Mouse (Mus musculus) stomach, postnatal 0 days (tissue): ENCODE results near the gene Ppp3cb. TPM values are rescaled to one million over a fixed set of nuclear protein-coding genes. Genes with fewer than 3 reads are reported as not detected.

ENCODE experiments used
- ATAC-seq: fragments of 200-750 bp; cut with Nextera tagmentation; 2 replicates; pipeline ENCODE4 v1.8.0; 2017; ENCODE audit not compliant: low FRiP score, low TSS enrichment
- DNase-seq: peaks from one replicate; pipeline ENCODE4 v3.0.0-alpha.2; 2016; ENCODE audit warnings: low spot score
- H3K27ac ChIP-seq: fragments of 300-500 bp; sonication (generic); replicated peaks from 2 replicates; pipeline ENCODE4 v1.5.1; 2014; ENCODE audit warnings: mild to moderate bottlenecking, control low read depth
- H3K27me3 ChIP-seq: fragments of 300-500 bp; sonication (generic); 2 replicates; pipeline ENCODE4 v1.6.1; 2014; ENCODE audit warnings: low read length; ENCODE audit not compliant: control insufficient read depth, insufficient read depth
- H3K36me3 ChIP-seq: fragments of 300-500 bp; sonication (generic); 2 replicates; pipeline ENCODE4 v1.6.1; 2014; ENCODE audit warnings: low read length, mixed read lengths; ENCODE audit not compliant: control insufficient read depth, insufficient read depth
- H3K4me1 ChIP-seq: fragments of 300-500 bp; sonication (generic); replicated peaks from 2 replicates; pipeline ENCODE4 v1.6.1; 2014; ENCODE audit warnings: antibody characterized with exemption; ENCODE audit not compliant: control insufficient read depth, insufficient read depth
- H3K4me2 ChIP-seq: fragments of 300-500 bp; sonication (generic); replicated peaks from 2 replicates; pipeline ENCODE4 v1.6.1; 2014; ENCODE audit warnings: low read depth, mild to moderate bottlenecking, control low read depth, moderate library complexity
- H3K4me3 ChIP-seq: fragments of 300-500 bp; sonication (generic); 2 replicates; pipeline ENCODE4 v1.5.1; 2014; ENCODE audit warnings: low read depth, low read length, control low read depth
- H3K9ac ChIP-seq: fragments of 300-500 bp; sonication (generic); 2 replicates; pipeline ENCODE4 v1.6.1; 2014; ENCODE audit warnings: mild to moderate bottlenecking, low read length, control low read depth, mixed read lengths
- H3K9me3 ChIP-seq: fragments of 300-500 bp; sonication (generic); 2 replicates; pipeline ENCODE4 v1.6.1; 2016; ENCODE audit warnings: low read length; ENCODE audit not compliant: control insufficient read depth
- CTCF ChIP-seq: IDR thresholded peaks from 2 replicates; pipeline ENCODE4 v1.5.1; 2016; ENCODE audit warnings: antibody characterized with exemption, low read depth, mild to moderate bottlenecking, moderate library complexity
- EP300 ChIP-seq: optimal IDR thresholded peaks from 2 replicates; pipeline ENCODE3; 2016; ENCODE audit warnings: antibody characterized with exemption
- WGBS: fragments of 180-500 bp; shearing (Covaris S2); extraction: QIAGEN DNeasy Blood & Tissue Kit; methylation state at CpG from one replicate; pipeline ENCODE4 v1.1.7; 2014; 5-methylcytosine and 5-hydroxymethylcytosine counted together
- polyA plus RNA-seq: library from polyadenylated mRNA; unstranded; fragments of >200 nt; fragmentation: Nextera tagmentation; extraction: Ambion mirVana; gene quantifications from 2 replicates; pipeline ENCODE4 v1.2.1, GENCODE M21; 2015

Gene Ppp3cb
- polyA plus RNA-seq, 1 experiment from 2014 or later: 21.2 TPM

- TF ChIP-seq CTCF (no peak), EP300 (no peak)
- Histone ChIP-seq H3K4me1 (no peaks in the 10 kb centered on the region), H3K36me3 (peaks cover 35% of the 10 kb centered on the region), H3K9me3 (no peaks in the 10 kb centered on the region), H3K27ac (no peak overlapping the region), H3K4me3 (no peak overlapping the region), H3K4me2 (no peak overlapping the region), H3K9ac (no peak overlapping the region), H3K27me3 (no peaks in the 10 kb centered on the region)
- WGBS: 90% methylated on average over 9 of the region's 9 CpGs
- ATAC-seq: no peak
- DNase-seq: no peak
Measured at GRCm38 (mm10) chr14:20458378-20458777, 88.0 kb downstream of the Ppp3cb start.

GRCm38 (mm10) chr14:20452929-20453328 lies 93.4 kb downstream of the Ppp3cb start:
- 85% methylated on average over 5 of the region's 5 CpGs for WGBS
- Histone ChIP-seq H3K9ac (no peak overlapping the region), H3K9me3 (no peaks in the 10 kb centered on the region), H3K4me1 (no peaks in the 10 kb centered on the region), H3K4me2 (no peak overlapping the region), H3K36me3 (peaks cover 8% of the 10 kb centered on the region), H3K27ac (no peak overlapping the region), H3K4me3 (no peak overlapping the region), H3K27me3 (no peaks in the 10 kb centered on the region)
- ATAC-seq: peak; percentile 22; the same call in 1 of the 2 replicates
- no peak for DNase-seq
- TF ChIP-seq CTCF: no peak
- TF ChIP-seq EP300: no peak

DNA sequence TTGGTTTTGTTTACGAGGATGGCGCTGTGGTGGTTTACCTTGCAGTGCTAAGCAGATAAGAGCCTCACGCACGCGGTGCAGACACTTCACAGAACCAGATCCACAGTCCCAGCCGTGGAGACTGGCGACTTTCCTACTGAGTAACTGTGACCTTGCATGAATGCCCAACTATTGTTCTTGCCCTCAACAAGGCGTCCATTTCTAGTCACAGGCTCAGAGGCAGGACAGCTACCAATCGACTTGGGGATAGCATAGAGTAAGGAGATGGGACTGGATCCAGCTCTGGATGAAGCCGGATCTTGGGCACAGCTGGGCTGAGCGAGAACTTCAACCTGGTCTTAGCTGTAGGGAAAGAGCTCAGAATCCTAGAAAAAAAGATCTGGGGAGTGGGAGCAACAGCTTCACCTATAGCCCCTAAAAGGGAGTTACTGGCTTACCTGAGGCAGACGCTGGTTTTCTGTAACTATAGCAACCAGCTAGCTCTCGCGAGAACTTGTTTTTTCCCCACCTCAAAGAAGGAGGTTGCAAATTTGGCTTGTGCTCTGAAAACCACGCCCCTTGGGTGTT lies 94.5 kb downstream of the Ppp3cb start, which contains the start of gene Cfap70:
TSS of gene Cfap70 (minus strand) at position 462 of the 567 bp plus-strand sequence.
- Histone ChIP-seq H3K4me1 (no peaks in the 10 kb centered on the region), H3K27me3 (no peaks in the 10 kb centered on the region), H3K27ac (no peak within 1 kb of the TSS), H3K9ac (peak within 1 kb of the TSS; percentile 53), H3K4me2 (peak within 1 kb of the TSS; percentile 65), H3K36me3 (peaks cover 6% of the 10 kb centered on the region), H3K9me3 (no peaks in the 10 kb centered on the region), H3K4me3 (peak within 1 kb of the TSS; percentile 41)
- ATAC-seq (peak; percentile 53), DNase-seq (peak; percentile 69)
- no peak for TF ChIP-seq EP300
- TF ChIP-seq CTCF: no peak
- WGBS: 2% methylated on average over 15 of the region's 15 CpGs

DNA sequence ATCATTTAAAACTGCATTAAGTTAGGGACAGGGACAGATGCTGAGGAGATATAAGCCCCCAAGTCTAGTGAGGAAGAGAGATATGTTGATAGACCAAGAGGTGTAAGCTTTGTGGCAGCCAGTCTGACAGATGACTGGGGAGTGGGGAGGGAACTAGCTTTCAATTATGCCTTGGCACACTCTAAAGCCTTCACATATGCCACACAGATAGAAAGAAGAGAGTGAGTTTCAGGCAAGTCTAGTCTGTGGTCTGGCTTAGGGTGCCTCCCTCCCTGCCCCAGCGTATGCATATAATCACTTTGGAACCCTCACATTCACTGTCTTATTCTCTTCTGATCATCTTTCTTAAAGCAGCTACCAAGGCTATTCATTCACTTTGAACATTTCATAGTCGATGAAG lies 95.1 kb downstream of the Ppp3cb start:
- ATAC-seq (no peak), DNase-seq (no peak)
- H3K27me3 ChIP-seq: no peaks in the 10 kb centered on the region
- peak overlapping the region; percentile 65 for H3K4me2 ChIP-seq
- WGBS: 11% methylated on average over 2 of the region's 2 CpGs
- H3K4me1 ChIP-seq: no peaks in the 10 kb centered on the region
- peaks cover 3% of the 10 kb centered on the region for H3K36me3 ChIP-seq
- TF ChIP-seq CTCF: no peak
- no peak for TF ChIP-seq EP300
- peak overlapping the region; percentile 41; the same call in 1 of the 2 replicates for H3K4me3 ChIP-seq
- peak overlapping the region; percentile 53 for H3K9ac ChIP-seq
- no peaks in the 10 kb centered on the region for H3K9me3 ChIP-seq
- H3K27ac ChIP-seq: no peak overlapping the region

Other genes with a start within 250 kb of the Ppp3cb start
- 21.5 and 23.4 TPM in 2 replicates for gene Ecd, start 198.5 kb downstream of the Ppp3cb start, polyA plus RNA-seq
- gene Fam149b, start 198.4 kb downstream of the Ppp3cb start, polyA plus RNA-seq: 13.5 and 14.8 TPM in 2 replicates
- gene Dnajc9, start 157.7 kb downstream of the Ppp3cb start, polyA plus RNA-seq: 41.7 and 42.7 TPM in 2 replicates
- 65.0 and 77.4 TPM in 2 replicates for gene Mrps16, start 152.9 kb downstream of the Ppp3cb start, polyA plus RNA-seq
- 0.16 and 0.25 TPM in 2 replicates for gene Cfap70, start 94.3 kb downstream of the Ppp3cb start, polyA plus RNA-seq
- gene Anxa7, start 66.4 kb downstream of the Ppp3cb start, polyA plus RNA-seq: 82.4 and 86.3 TPM in 2 replicates
- 0.18 and 0.38 TPM in 2 replicates for gene Mss51, start 49.7 kb downstream of the Ppp3cb start, polyA plus RNA-seq
- 3.3 and 3.4 TPM in 2 replicates for gene Usp54, start 94.5 kb upstream of the Ppp3cb start, polyA plus RNA-seq
- 0.10 TPM in 1 of 2 replicates, not detected in the other for gene Myoz1, start 110.0 kb upstream of the Ppp3cb start, polyA plus RNA-seq
- gene Synpo2l, start 121.8 kb upstream of the Ppp3cb start, polyA plus RNA-seq: 0.30 and 0.42 TPM in 2 replicates
- 41.4 and 42.9 TPM in 2 replicates for gene Sec24c, start 127.7 kb upstream of the Ppp3cb start, polyA plus RNA-seq
- gene Fut11, start 148.4 kb upstream of the Ppp3cb start, polyA plus RNA-seq: 13.0 and 13.7 TPM in 2 replicates
- 145 and 159 TPM in 2 replicates for gene Chchd1, start 156.4 kb upstream of the Ppp3cb start, polyA plus RNA-seq
- gene Zswim8, start 161.0 kb upstream of the Ppp3cb start, polyA plus RNA-seq: 13.6 and 13.7 TPM in 2 replicates
- 9.6 and 12.0 TPM in 2 replicates for gene Ndst2, start 188.0 kb upstream of the Ppp3cb start, polyA plus RNA-seq
- gene Camk2g, start 247.5 kb upstream of the Ppp3cb start, polyA plus RNA-seq: 35.0 and 38.6 TPM in 2 replicates